Mouse (Mus musculus) intestine, embryonic 14.5 days (tissue): ENCODE measurements around the gene Ovca2. TPM values are rescaled to one million over a fixed set of nuclear protein-coding genes. Genes with fewer than 3 reads are reported as not detected.
A peak's percentile ranks its signal among the peaks of the same experiment; 100 is the strongest.

Experiments
- ATAC-seq: fragments of 200-750 bp; cut with Nextera tagmentation; replicated peaks from 2 replicates; pipeline ENCODE4 v1.8.0; 2017; ENCODE audit warnings: low read depth, moderate number of reproducible peaks, moderate TSS enrichment, moderate library complexity; ENCODE audit not compliant: low FRiP score, low TSS enrichment
- DNase-seq: peaks from one replicate; pipeline ENCODE4 v3.0.0-alpha.2; 2018; ENCODE audit warnings: low spot score
- H3K27ac ChIP-seq: fragments of 300-500 bp; sonication (generic); 2 replicates; pipeline ENCODE4 v1.5.1; 2014; ENCODE audit warnings: low read depth, mild to moderate bottlenecking, control low read depth
- H3K27me3 ChIP-seq: fragments of 300-500 bp; sonication (generic); replicated peaks from 2 replicates; pipeline ENCODE4 v1.6.1; 2014; ENCODE audit warnings: low read length, control low read depth; ENCODE audit not compliant: control insufficient read depth, insufficient read depth
- H3K36me3 ChIP-seq: fragments of 300-500 bp; sonication (generic); 2 replicates; pipeline ENCODE4 v1.6.1; 2014; ENCODE audit warnings: low read length, control low read depth; ENCODE audit not compliant: control insufficient read depth, insufficient read depth
- H3K4me1 ChIP-seq: fragments of 300-500 bp; sonication (generic); replicated peaks from 2 replicates; pipeline ENCODE4 v1.6.1; 2014; ENCODE audit warnings: low read length, control low read depth, mixed read lengths; ENCODE audit not compliant: control insufficient read depth, insufficient read depth
- H3K4me2 ChIP-seq: fragments of 300-500 bp; sonication (generic); 2 replicates; pipeline ENCODE4 v1.6.1; 2014; ENCODE audit warnings: low read length
- H3K4me3 ChIP-seq: fragments of 300-500 bp; sonication (generic); 2 replicates; pipeline ENCODE4 v1.5.1; 2014; ENCODE audit warnings: low read depth, low read length, control low read depth, mixed read lengths
- H3K9ac ChIP-seq: fragments of 300-500 bp; sonication (generic); 2 replicates; pipeline ENCODE4 v1.6.1; 2014; ENCODE audit warnings: mild to moderate bottlenecking, low read length
- H3K9me3 ChIP-seq: fragments of 300-500 bp; sonication (generic); 2 replicates; pipeline ENCODE4 v1.6.1; 2016; ENCODE audit warnings: low read length, control low read depth; ENCODE audit not compliant: control insufficient read depth
- WGBS: fragments of 180-500 bp; shearing (Covaris S2); extraction: QIAGEN DNeasy Blood & Tissue Kit; methylation state at CpG from one replicate; pipeline ENCODE4 v1.1.7; 2014; 5-methylcytosine and 5-hydroxymethylcytosine counted together
- polyA plus RNA-seq: library from polyadenylated mRNA; unstranded; fragments of >200 nt; fragmentation: Nextera tagmentation; extraction: Ambion mirVana; gene quantifications from 2 replicates; pipeline ENCODE4 v1.2.1, GENCODE M21; 2014

Ovca2 gene
- polyA plus RNA-seq, 1 experiment from 2014 or later, result 29.9 TPM

GRCm38 (mm10) chr11:75156416-75156815 lies 22.2 kb downstream of the Ovca2 start:
- Histone ChIP-seq H3K9ac (no peak overlapping the region), H3K4me3 (no peak overlapping the region), H3K9me3 (no peaks in the 10 kb centered on the region), H3K4me1 (peaks cover 39% of the 10 kb centered on the region), H3K4me2 (no peak overlapping the region), H3K27ac (peak overlapping the region; percentile 43; the same call in 1 of the 2 replicates), H3K36me3 (peaks cover 26% of the 10 kb centered on the region), H3K27me3 (no peaks in the 10 kb centered on the region)
- no peak for ATAC-seq
- WGBS, result 29% methylated on average over 5 of the region's 5 CpGs
- no peak for DNase-seq

GRCm38 (mm10) chr11:75155985-75156384 lies 22.6 kb downstream of the Ovca2 start:
- DNase-seq (peak; percentile 47), ATAC-seq (no peak)
- Histone ChIP-seq H3K9me3 (no peaks in the 10 kb centered on the region), H3K36me3 (peaks cover 24% of the 10 kb centered on the region), H3K27me3 (no peaks in the 10 kb centered on the region), H3K4me2 (no peak overlapping the region), H3K4me1 (peaks cover 39% of the 10 kb centered on the region), H3K9ac (no peak overlapping the region), H3K27ac (peak overlapping the region; percentile 43; the same call in 1 of the 2 replicates), H3K4me3 (no peak overlapping the region)
- 36% methylated on average over 6 of the region's 6 CpGs for WGBS

- Histone ChIP-seq H3K4me1 (peaks cover 33% of the 10 kb centered on the region), H3K4me3 (no peak overlapping the region), H3K9ac (no peak overlapping the region), H3K27me3 (no peaks in the 10 kb centered on the region), H3K4me2 (no peak overlapping the region), H3K9me3 (no peaks in the 10 kb centered on the region), H3K27ac (no peak overlapping the region), H3K36me3 (peaks cover 16% of the 10 kb centered on the region)
- 66% methylated on average over 6 of the region's 6 CpGs for WGBS
- no peak for DNase-seq
- no peak; the same call in 1 of the 2 replicates for ATAC-seq
Measured at GRCm38 (mm10) chr11:75154053-75154585, 24.5 kb downstream of the Ovca2 start.

GRCm38 (mm10) chr11:75152603-75153557 lies 25.8 kb downstream of the Ovca2 start:
- Histone ChIP-seq H3K9me3 (no peaks in the 10 kb centered on the region), H3K27ac (peak overlapping the region; percentile 60), H3K4me1 (peaks cover 37% of the 10 kb centered on the region), H3K4me3 (no peak overlapping the region), H3K9ac (no peak overlapping the region), H3K4me2 (no peak overlapping the region), H3K27me3 (no peaks in the 10 kb centered on the region), H3K36me3 (peaks cover 15% of the 10 kb centered on the region)
- 48% methylated on average over 18 of the region's 18 CpGs for WGBS
- ATAC-seq (no peak), DNase-seq (no peak)

GRCm38 (mm10) chr11:75150346-75150745 lies 28.3 kb downstream of the Ovca2 start:
- Histone ChIP-seq H3K4me2 (no peak overlapping the region), H3K4me1 (peaks cover 42% of the 10 kb centered on the region), H3K4me3 (no peak overlapping the region), H3K9me3 (no peaks in the 10 kb centered on the region), H3K27me3 (no peaks in the 10 kb centered on the region), H3K36me3 (peaks cover 9% of the 10 kb centered on the region), H3K27ac (no peak overlapping the region), H3K9ac (no peak overlapping the region)
- DNase-seq (no peak), ATAC-seq (no peak)
- WGBS, result 79% methylated on average over 1 of the region's 1 CpGs

GRCm38 (mm10) chr11:75148332-75149035 lies 30.2 kb downstream of the Ovca2 start:
- Histone ChIP-seq H3K36me3 (peaks cover 21% of the 10 kb centered on the region), H3K9ac (no peak overlapping the region), H3K27me3 (no peaks in the 10 kb centered on the region), H3K4me2 (no peak overlapping the region), H3K27ac (peak overlapping the region; percentile 92), H3K4me3 (no peak overlapping the region), H3K4me1 (peaks cover 36% of the 10 kb centered on the region), H3K9me3 (no peaks in the 10 kb centered on the region)
- DNase-seq, result no peak
- 78% methylated on average over 10 of the region's 11 CpGs for WGBS
- 0 out of 2 replicates have a peak, but pooled peaks have one; percentile 4 for ATAC-seq

GRCm38 (mm10) chr11:75147846-75148168 lies 30.8 kb downstream of the Ovca2 start:
- H3K9me3 ChIP-seq, result no peaks in the 10 kb centered on the region
- peak overlapping the region; percentile 8; the same call in 1 of the 2 replicates for H3K9ac ChIP-seq
- peak overlapping the region; percentile 92 for H3K27ac ChIP-seq
- H3K4me2 ChIP-seq, result no peak overlapping the region
- H3K4me3 ChIP-seq, result no peak overlapping the region
- ATAC-seq (peak; percentile 76), DNase-seq (peak; percentile 73)
- peaks cover 36% of the 10 kb centered on the region for H3K4me1 ChIP-seq
- H3K27me3 ChIP-seq, result no peaks in the 10 kb centered on the region
- WGBS, result 16% methylated on average over 3 of the region's 3 CpGs
- H3K36me3 ChIP-seq, result peaks cover 27% of the 10 kb centered on the region

GRCm38 (mm10) chr11:75147106-75147845 lies 31.4 kb downstream of the Ovca2 start:
- H3K9me3 ChIP-seq, result no peaks in the 10 kb centered on the region
- peaks cover 29% of the 10 kb centered on the region for H3K36me3 ChIP-seq
- H3K9ac ChIP-seq, result peak overlapping the region; percentile 8; the same call in 1 of the 2 replicates
- H3K4me3 ChIP-seq, result no peak overlapping the region
- H3K4me1 ChIP-seq, result peaks cover 38% of the 10 kb centered on the region
- H3K27ac ChIP-seq, result peak overlapping the region; percentile 92
- H3K4me2 ChIP-seq, result 0 out of 2 replicates have a peak overlapping the region, but pooled peaks have one; percentile 5
- WGBS, result 16% methylated on average over 11 of the region's 11 CpGs
- DNase-seq (peak; percentile 81), ATAC-seq (peak; percentile 82)
- H3K27me3 ChIP-seq, result no peaks in the 10 kb centered on the region
